Mouse (Mus musculus) MEL-GATA-1-ER (cell line): ENCODE measurements around the gene Wasl.

ENCODE experiments used
- DNase-seq: peaks from one replicate; pipeline ENCODE4 v3.0.0-alpha.2; 2012; ENCODE audit warnings: low read depth; ENCODE audit errors: extremely low read depth

The Wasl gene

GRCm38 (mm10) chr6:24645346-24646053 is 19.3 kb downstream of the Wasl start:
- DNase-seq, result peak; percentile 51

- DNase-seq, result no peak
Observed at GRCm38 (mm10) chr6:24642960-24643359, 21.8 kb downstream of the Wasl start.

GRCm38 (mm10) chr6:24642161-24642560 is 22.6 kb downstream of the Wasl start:
- DNase-seq, result no peak

- DNase-seq, result no peak
Observed at GRCm38 (mm10) chr6:24641286-24641685, 23.5 kb downstream of the Wasl start.

GRCm38 (mm10) chr6:24635814-24636213 is 29.0 kb downstream of the Wasl start:
- no peak for DNase-seq

GRCm38 (mm10) chr6:24634065-24634464 is 30.7 kb downstream of the Wasl start:
- DNase-seq, result no peak

GRCm38 (mm10) chr6:24632061-24632460 is 32.7 kb downstream of the Wasl start:
- DNase-seq, result no peak

GRCm38 (mm10) chr6:24628499-24628898 is 36.3 kb downstream of the Wasl start:
- DNase-seq, result no peak

- DNase-seq, result peak; percentile 58
Observed at GRCm38 (mm10) chr6:24627586-24628030, 37.2 kb downstream of the Wasl start.

- DNase-seq, result no peak
Observed at GRCm38 (mm10) chr6:24622098-24622497, 42.7 kb downstream of the Wasl start.

GRCm38 (mm10) chr6:24620936-24621335 is 43.9 kb downstream of the Wasl start:
- no peak for DNase-seq

- DNase-seq, result no peak
Observed at GRCm38 (mm10) chr6:24619285-24620045, 45.3 kb downstream of the Wasl start.

- no peak for DNase-seq
Observed at GRCm38 (mm10) chr6:24616746-24617145, 48.1 kb downstream of the Wasl start.

- DNase-seq, result no peak
Observed at GRCm38 (mm10) chr6:24613918-24614317, 50.9 kb downstream of the Wasl start.

- DNase-seq, result no peak
Observed at GRCm38 (mm10) chr6:24613346-24613745, 51.5 kb downstream of the Wasl start.

- DNase-seq, result no peak
Observed at GRCm38 (mm10) chr6:24612074-24612755, 52.6 kb downstream of the Wasl start.

GRCm38 (mm10) chr6:24610358-24610757 is 54.5 kb downstream of the Wasl start:
- DNase-seq, result no peak

- DNase-seq, result no peak
Observed at GRCm38 (mm10) chr6:24609531-24609930, 55.3 kb downstream of the Wasl start.

GRCm38 (mm10) chr6:24608682-24609081 is 56.1 kb downstream of the Wasl start:
- no peak for DNase-seq

- DNase-seq, result no peak
Observed at GRCm38 (mm10) chr6:24608129-24608528, 56.7 kb downstream of the Wasl start.

GRCm38 (mm10) chr6:24607531-24607930 is 57.3 kb downstream of the Wasl start:
- DNase-seq, result no peak

GRCm38 (mm10) chr6:24606512-24606911 is 58.3 kb downstream of the Wasl start:
- DNase-seq, result no peak
